Mouse (Mus musculus) testis, postnatal 10 days (tissue): ENCODE data around the gene Casp14.
"Not testable (repeated sequence)": the region's sequence is repeated elsewhere in the genome, so short reads cannot be mapped to it uniquely, and the experiment has no call there.

Source experiments
- DNase-seq: peaks from one replicate; pipeline ENCODE4 v3.0.0; 2021; ENCODE audit warnings: low spot score

Casp14 gene

GRCm38 (mm10) chr10:78666696-78667095 lies 51.4 kb downstream of the Casp14 start:
- not testable (repeated sequence) for DNase-seq

- no peak for DNase-seq
These were observed 53.5 kb downstream of the Casp14 start for GRCm38 (mm10) chr10:78664546-78664945.
